Mouse (Mus musculus) adrenal gland, adult 8-10 months (tissue): Measurements from ENCODE around the gene Pomt2. TPM values are rescaled to one million over a fixed set of nuclear protein-coding genes. Genes with fewer than 3 reads are reported as not detected.
A peak's percentile ranks its signal among the peaks of the same experiment; 100 is the strongest.

Experiments used
- DNase-seq: peaks from one replicate; pipeline ENCODE4 v3.0.0; 2022
- total RNA-seq, 4 experiments: library from RNA; stranded (reverse); gene quantifications; 2 replicates each; pipeline ENCODE4 v1.2.4; 2022

The Pomt2 gene
- total RNA-seq: 10 to 100 TPM; 14.5 to 16.6 (median 15.7) TPM

DNA sequence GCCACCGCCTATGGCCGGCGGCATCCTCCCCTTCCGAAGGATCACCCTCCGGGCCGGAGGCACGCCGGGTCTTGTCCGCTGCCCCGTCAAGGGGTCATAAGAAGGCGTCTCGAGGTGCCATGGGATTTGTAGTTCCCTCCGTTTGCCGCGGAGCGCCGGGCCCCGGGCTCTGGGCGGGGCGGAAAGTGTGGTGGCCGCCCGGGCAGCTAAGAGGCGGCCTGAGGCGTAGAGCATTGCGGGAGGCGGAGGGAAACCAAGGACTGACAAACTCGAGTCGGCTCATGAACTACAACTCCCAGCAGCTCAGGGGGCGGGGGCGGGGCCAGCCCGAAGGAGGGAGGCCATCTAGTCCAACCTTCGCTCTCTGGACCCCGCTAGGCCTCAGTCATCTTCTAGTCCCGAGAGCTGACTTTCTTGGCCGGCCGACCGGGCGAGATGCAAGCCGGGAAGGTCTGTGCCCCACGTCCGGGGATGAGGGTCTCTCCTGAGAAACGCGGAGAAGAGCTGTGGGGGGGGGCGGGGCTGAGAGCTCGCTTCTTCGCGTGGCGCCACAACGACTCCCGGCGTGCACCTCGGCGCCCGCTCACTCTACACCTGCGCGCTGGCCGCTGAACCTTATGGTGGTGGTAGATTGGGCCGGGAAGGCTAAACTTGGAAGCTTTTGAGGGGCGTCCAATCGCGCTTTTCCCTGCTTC lies at the start of gene Pomt2:
Gene Pomt2, minus strand, starts transcription at position 574 of the 695 bp plus-strand sequence.
- DNase-seq: peak; percentile 96

DNA sequence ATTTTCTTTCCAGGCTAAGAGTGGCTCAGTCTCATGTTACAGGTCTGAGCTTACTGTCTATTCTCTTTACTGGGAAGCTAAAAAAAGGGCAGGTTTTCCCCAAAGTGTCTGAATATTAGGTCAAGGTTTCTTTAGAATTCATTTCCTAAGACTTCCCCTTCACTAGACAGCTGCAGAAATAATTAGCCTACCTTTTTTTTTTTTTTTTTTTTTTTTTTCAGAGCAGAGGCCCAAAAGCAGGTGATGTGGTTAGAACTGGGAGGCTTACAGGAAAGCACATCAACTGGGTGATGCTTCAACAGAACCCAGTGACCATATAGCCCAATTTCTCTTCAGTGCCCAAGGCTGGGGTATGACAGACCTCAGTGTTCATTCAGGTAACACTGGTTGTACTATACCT lies 48.5 kb upstream of the Pomt2 start:
- DNase-seq: no peak

DNA sequence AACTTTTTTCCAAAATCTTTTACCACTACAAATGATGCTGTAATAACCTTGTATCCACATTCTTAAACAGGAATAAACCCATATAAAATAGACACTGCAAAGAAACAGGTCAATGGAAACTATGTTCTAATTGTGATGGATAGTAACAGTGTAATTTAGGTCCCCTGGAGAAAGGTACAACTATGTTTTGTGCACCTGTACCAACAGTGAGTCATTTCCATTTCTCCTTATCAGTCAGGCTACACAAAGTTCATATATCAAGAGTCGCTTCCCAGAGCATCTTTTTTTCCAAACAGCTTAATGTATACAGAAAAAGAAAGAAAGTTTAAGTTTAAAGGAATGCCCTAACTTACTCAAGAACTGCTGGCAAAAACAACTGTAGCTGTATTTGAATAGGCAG lies 47.3 kb upstream of the Pomt2 start:
- no peak for DNase-seq

DNA sequence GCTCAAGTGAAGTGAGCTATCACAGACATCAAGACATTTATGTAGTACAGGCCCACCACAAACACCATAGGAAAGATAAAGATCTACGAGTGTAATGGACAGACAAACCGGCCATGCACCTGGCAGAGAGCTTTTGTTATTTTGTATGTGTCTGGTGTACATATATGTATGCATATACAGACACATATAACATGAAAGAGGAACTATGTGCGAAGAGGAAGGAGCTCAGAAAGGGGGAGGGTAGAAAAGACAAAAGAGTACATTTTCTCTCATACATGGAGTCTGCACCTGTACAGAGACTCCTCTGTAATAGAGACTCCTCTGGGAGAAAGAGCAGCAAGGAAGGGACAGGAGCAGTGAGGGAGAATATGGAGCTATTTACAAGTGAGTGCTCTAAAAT lies 45.2 kb upstream of the Pomt2 start:
- no peak for DNase-seq

DNA sequence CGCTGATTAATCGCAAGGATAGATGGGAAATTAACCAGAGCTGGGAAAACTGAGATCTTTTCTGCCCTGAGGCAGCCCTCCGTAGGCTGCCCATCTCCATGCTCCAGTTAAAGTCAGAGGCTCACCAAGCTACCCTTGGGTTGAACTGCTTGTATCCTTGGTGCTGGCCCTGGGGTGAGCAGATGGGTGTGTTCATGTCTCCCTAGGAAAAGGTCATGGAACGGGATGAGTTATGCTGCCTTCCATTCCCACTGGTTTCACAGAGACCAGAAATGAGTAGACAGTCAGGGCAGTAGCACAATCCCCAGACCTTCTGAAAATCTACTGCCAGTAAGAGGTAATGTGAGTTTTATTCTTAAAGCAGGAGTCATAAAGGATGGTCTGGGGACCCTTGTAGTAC lies 29.9 kb upstream of the Pomt2 start:
- DNase-seq: peak; percentile 78

DNA sequence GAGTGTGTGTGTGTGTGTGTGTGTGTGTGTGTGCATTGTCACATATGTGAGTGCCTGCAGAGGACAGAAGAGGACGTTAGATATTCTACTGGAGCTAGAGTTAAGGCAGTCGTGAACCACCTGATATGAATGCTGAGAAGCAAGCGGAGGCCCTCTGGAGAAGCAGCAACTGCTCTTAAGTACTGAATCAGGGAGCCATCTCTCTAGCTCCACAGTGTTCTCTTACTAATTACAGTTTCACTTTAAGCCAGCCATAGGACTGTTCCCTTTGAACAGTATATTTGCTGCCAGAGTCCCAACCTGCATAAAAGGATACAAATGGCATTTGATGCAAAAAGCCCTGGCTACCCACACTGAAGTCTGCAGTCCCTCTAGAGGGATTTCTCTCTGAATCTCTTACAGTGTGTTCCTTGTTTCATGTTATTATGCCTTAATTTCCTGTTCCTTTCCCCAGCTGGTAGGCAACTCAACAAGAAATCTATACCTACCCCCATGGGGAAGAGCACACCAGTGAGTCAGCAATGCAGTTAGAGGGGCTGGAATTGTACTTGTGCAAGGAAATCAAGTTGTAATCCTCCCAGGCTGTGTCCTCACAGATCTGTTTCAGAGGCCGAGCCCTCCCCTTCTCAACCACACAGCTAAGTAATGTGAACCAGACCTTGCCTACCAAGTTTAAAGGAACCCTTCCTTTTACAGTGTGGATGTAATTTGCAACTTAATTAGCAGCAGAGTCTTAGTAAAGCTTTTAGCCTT lies 27.6 kb upstream of the Pomt2 start:
- DNase-seq: no peak

DNA sequence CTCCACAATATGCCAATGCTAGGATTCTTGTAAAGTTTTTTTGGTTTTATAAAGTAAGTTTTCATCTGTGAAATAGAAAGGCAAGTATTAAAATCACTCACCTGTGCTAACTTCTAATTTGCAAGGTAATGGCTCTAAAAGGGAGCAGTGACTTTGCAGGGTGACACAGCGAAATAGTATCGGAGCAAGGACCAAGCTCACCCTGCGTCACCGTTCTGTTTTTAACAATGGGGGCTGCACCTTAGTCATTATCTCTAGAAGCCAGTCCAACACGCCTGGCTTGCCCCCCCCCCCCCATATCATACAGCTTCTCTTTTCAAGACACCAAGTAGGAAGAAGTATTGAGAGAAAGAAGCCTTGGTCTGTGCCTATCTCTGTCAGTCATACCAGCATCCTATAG lies 13.0 kb upstream of the Pomt2 start:
- DNase-seq: no peak

DNA sequence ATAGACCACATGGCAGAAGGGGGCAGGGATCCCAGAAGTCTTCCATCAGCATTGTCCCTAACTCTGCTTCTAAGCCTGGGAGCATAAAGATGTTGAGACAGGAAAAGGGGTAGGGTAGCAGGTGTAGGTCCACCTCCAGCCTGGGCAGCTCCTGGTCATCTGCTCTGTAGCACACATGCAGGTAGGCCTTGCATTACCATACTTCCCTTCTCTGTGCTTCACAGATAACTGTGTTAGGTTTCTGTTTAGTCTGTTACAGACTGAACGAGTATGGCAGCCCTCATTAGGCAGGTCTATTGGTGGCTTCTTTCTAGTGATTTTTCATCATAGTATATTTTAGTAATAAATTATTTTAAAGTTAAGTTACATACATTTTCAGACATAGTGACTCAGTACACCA lies 12.5 kb upstream of the Pomt2 start:
- DNase-seq: no peak

DNA sequence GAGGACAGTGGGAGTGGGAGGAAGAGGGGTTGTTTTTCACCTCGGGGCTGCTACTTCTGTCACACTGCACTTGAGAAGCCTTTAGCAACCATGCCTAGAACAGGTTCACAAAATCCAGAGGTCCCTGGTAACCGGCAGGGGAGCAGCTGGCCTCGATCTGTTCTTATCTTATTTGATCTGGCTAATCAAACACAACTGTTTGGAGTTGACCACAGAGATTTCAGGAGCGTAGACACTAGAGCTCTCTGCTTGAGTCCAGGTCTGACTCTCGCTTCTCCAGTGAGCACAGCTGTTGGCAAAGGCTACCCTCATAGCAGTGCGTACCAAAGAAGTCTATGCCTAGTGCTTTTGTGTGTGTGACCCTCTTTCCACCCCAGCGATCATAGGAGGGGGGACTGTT lies 10.3 kb upstream of the Pomt2 start:
- no peak for DNase-seq

DNA sequence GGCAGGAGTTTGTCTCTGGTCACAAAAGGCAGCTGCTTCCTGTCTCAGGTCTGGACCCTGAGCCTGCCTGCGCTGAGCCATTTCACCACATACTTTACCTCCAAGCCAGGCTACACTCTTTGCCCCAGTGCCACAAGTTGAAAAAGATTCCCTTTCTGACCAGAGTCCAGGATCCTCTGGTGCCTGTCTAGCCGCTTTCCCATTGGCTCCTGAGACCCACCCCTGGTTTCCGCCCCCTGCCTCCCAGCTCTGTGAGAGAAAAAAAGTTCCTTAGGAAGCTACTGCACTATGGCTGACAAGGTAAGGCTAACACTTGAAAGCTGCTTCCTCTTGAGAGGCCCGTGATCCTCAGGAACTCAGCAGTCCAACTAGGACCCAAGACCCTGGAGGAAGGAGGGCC lies 9.6 kb upstream of the Pomt2 start:
- no peak for DNase-seq

DNA sequence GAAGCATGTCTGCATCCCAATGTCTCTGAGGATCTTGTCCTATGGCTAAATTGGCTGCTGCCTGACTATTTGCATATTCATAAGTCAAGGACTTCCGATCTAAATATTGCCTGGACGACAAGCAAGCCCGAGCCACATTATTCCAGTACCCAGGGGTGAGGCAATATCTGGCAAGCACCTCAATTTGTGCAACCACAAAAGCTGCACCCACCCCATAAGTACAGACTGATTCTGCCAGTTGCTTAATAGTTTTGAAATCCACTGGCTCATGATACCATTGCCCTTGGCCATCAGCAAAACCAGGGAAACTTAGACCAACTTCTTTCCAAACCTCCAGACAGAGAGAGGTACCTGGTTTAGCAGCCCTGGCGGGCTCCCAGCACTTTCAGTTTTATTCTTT lies 6.7 kb upstream of the Pomt2 start:
- DNase-seq: peak; percentile 72

DNA sequence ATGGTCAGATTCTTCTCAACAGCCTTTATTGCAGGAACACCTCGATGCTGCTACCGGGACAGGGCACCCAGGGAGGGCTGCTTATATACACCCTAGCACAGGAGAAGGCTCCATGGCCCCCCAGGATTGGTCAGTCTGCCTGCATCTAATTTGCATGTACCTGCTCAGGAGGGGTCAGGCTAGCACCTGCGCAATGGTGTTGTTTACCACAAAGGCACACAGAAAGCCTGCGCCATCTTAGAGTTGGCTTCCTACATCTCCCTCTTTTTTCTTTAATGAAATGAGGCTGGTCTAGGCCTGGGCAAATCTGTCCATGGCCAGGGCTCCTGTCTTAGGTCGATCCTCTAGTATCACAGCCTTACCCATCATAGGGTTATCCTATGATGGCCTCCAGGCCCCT lies 1.7 kb upstream of the Pomt2 start:
- DNase-seq: no peak

DNA sequence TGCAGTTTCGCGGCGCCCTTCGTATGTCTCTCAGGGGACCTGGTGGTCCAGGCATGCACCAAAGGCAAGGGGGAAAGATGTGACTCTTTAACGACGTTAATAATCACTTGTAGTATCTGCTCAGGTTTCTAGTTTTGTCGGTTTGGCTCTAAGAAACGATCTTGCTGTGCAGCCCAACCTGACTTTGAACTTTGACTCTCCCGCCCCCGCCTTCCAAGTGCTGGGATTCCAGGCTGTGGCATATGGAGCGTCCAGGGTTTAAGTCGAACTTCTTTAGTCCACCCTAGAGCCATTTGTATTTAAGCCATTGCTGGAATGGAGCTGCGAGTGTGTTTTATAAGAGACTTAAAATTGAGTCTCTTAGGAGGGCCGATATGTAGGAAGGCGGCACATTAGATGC lies 368 bp upstream of the Pomt2 start:
- no peak for DNase-seq

DNA sequence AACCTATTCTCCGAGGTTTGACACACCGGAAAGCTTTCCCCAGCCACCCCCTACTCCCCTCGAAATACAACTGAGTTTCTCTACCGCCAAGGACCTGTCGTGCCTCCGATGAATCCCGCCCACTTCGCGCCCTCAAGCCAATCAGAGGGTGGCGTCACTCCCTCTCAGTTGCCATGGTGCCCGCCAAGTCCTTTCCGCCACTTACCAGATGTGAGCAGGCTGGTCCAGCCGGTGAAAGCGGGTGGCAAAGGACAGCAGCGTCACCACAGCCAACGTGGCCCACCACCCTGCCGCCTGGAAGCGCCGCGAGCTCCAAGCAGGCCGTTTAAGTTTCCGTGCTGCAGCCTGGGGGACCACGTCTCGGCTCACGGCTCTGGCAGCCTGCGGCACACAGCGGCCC lies 802 bp downstream of the Pomt2 start, which contains the start of gene Gstz1:
Gene Gstz1, plus strand, starts transcription at position 200 of the 400 bp plus-strand sequence.
- DNase-seq: peak; percentile 87

DNA sequence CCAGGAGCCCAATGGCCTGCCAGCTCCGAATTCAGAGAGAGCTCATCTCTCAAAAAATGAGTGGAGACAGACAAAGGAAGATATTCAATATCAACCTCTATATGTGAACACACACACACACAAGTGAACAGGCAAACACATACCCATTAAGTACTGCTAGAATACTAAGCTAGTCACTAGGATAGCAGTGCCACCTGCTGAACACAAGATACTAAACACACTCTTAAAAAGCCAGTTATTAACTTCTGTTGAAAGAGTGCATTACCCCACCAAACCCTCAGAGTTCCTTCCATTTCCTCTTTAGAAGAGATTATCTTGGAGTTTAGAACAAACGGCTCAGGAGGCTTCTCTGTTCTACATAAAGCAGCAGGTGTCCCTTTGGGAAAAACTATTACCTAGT lies 5.6 kb downstream of the Pomt2 start:
- no peak for DNase-seq

DNA sequence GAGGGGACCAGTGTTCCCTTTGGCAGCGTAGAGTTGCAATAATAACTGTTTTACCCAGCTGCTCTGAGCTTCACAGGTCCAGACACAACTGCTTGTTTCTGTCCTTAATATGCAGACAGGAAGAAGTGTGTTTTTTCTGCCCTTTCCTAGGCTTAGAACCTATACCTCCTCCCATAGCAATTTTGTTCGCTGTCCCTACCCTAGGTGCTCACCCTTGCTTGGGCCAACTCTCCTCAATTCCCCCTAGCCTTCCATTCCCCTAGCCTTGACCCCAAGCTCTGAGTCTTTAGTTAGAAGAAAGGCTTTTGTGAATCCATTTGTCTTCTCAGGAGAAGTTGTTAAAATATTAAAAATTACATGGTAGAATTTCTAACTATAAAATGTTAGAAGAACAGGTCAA lies 9.0 kb downstream of the Pomt2 start:
- no peak for DNase-seq

DNA sequence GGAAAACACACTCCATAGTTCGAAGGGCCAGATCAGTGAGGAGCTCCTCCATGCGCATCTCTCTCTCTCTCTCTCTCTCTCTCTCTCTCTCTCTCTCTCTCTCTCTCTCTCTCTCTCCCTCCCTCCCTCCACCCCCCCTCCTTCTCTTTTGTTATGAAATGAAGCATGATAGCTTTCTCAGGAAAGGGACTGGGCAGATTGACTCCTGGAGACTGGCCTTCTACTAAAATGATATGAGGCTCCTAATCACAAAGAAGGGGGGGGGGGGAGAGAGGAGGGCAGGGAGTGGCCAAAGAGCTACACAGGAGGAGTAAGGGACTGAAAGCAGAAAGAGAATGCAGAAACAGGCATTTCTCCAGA lies 9.4 kb downstream of the Pomt2 start:
- no peak for DNase-seq

DNA sequence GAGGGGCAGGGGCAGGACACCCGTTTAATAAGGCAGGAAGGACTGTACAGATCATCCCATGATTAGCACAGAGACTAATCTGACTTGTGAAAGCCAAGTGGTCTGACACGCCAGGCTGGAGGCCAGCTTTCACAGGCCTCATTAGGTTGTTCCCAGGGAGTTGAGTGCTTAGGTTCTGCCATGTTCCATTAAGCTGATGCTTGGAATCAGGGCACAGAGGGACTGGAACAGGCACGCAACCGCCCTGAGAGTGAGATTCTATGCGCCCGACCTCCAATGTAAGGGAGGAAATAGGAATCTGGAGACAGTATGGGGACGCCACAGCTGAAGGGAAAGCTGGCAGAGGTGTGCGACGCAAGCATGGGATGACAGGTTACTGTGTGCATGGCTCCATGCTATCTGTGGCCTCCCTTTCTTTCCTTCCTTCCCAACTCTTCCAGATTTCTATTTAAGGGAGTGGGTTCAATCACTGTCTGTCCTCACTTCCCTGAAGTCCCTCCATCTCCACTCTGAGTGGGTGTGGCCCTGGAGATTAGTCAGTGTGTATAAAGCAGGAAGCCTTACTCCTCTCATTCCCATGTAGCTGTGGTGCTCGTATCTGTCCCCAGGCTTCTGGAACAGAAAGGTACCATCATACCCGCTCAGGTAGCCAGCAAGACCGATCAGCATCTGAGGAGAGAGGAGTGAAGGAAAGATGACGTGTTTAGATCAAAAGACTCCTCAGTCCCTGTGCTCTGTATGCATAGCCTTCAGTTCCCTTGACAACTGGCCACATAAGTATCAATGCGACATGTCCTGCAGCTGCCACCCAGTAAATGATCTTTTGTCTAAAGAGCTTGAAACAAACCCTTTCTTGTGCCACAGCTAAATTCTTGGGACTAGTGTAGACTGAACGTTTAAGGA lies 10.1 kb downstream of the Pomt2 start:
- DNase-seq: no peak

DNA sequence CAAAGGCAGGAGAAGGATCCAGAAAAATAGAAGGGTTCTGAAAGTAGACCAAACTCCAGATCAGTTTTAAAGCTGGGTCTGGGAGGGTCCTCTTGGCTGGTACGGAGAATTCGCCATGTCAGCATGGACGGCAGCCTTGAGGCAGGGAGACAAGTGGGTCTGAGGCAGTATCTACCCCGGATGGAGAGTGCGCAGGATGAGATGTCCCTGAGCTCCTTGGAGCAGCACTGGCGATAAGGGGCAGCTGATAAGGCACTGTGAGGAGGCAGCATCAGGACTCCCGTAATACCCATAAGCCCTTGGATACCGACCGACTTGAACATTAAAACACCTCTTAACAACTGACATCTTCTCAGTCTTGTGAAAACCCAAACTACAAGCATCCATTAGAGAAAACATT lies 15.0 kb downstream of the Pomt2 start:
- DNase-seq: no peak

DNA sequence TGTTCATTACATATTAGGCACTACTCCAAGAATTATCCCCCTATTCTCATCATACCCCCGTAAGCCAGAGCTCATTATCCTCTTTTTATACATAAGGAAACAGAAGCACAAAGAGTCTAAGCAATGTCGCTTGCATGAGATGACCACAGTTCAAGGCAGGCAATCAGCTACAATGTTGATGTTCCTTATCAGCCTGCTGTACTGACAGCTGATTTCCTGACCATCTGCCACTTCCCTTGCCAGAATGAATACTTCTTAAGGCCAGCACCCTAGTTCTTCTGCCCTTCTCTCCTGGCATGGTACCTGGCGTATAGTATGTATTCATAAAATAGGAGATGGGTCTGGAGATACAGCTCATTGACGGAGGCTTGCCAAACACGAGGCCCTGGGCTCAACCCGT lies 15.6 kb downstream of the Pomt2 start:
- DNase-seq: no peak

DNA sequence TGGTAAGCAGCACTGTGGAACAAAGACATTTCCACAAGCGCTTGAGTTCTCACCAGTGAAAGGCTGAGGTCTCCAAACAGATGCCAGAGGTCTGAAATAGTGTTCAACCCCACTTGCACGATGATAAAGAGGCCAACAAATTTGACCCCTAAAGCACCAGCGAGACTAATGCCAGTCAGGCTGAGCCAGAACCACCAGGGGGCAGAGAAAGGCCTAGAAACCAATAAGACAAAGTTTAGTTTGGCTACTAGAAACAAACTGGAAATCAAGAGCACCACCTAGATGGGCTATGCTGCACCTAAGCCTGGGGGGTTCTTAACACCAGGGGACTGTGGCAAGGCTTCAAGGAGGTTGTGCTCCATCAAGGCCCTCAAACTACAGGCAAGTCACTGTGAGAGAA lies 16.1 kb downstream of the Pomt2 start:
- no peak for DNase-seq

DNA sequence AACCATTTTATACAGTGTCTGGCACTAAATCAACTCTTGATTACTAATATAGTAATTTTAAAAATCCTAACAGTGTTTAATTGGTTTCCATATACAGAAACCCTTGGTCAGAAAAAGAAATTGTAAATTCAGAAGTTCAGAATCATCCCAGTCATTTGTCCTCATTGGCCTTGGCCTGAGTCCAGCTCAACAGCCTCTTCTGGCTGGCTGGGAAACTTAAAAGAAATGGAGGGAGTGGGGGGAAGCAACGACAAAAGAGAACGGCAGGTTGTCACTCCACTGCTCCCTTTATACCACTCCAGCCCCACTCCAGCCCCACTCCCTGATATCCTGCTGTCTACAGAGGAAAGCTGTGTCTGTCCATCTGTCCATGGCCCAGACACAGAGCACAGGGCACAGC lies 16.6 kb downstream of the Pomt2 start:
- DNase-seq: no peak

DNA sequence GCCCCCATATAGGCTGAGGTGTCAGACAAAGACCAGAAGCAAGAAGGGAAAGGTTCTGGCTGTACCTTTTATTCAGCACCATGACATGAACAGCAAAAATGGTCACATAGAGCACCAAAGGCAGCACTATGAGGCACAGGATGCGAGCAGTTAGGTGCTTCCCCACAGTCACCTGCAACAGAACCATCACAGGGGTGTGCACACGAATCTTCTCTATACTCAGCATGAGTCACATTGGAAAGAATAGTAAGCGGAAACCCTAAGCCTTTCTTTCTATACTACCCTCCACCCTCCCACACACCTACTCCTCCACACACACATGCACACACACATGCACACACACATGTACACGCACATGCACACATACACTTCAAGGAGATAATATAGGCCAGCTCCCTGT lies 17.5 kb downstream of the Pomt2 start:
- DNase-seq: no peak
